Mouse (Mus musculus) cerebellum, adult 11-12 months (tissue): Measurements from ENCODE around the gene Dcaf5.

ENCODE experiments used
- DNase-seq: peaks from one replicate; pipeline ENCODE4 v3.0.0; 2022

Gene Dcaf5

GRCm38 (mm10) chr12:80330819-80331218, 105.6 kb downstream of the Dcaf5 start:
- DNase-seq: no peak

- DNase-seq: no peak
These were observed 106.8 kb downstream of the Dcaf5 start for GRCm38 (mm10) chr12:80329641-80330040.

GRCm38 (mm10) chr12:80326047-80326446, 110.4 kb downstream of the Dcaf5 start:
- DNase-seq: no peak

- DNase-seq: no peak
These were observed 111.6 kb downstream of the Dcaf5 start for GRCm38 (mm10) chr12:80324785-80325131.

GRCm38 (mm10) chr12:80324051-80324784, 112.2 kb downstream of the Dcaf5 start:
- DNase-seq: no peak

- DNase-seq: no peak
These were observed 112.9 kb downstream of the Dcaf5 start for GRCm38 (mm10) chr12:80323371-80324050.

GRCm38 (mm10) chr12:80322494-80322893, 113.9 kb downstream of the Dcaf5 start:
- no peak for DNase-seq

GRCm38 (mm10) chr12:80319062-80319461, 117.3 kb downstream of the Dcaf5 start:
- DNase-seq: no peak

- no peak for DNase-seq
These were observed 121.1 kb downstream of the Dcaf5 start for GRCm38 (mm10) chr12:80315321-80315720.

- DNase-seq: no peak
These were observed 124.3 kb downstream of the Dcaf5 start for GRCm38 (mm10) chr12:80311959-80312669.

- no peak for DNase-seq
These were observed 128.8 kb downstream of the Dcaf5 start for GRCm38 (mm10) chr12:80307556-80307955.

- no peak for DNase-seq
These were observed 131.9 kb downstream of the Dcaf5 start for GRCm38 (mm10) chr12:80304518-80304917.

- no peak for DNase-seq
These were observed 135.5 kb downstream of the Dcaf5 start for GRCm38 (mm10) chr12:80300833-80301456.

GRCm38 (mm10) chr12:80298714-80299113, 137.7 kb downstream of the Dcaf5 start:
- DNase-seq: no peak

GRCm38 (mm10) chr12:80291895-80292435, 144.4 kb downstream of the Dcaf5 start:
- no peak for DNase-seq

- DNase-seq: no peak
These were observed 145.4 kb downstream of the Dcaf5 start for GRCm38 (mm10) chr12:80290964-80291363.

GRCm38 (mm10) chr12:80290483-80290882, 145.9 kb downstream of the Dcaf5 start:
- DNase-seq: no peak

- no peak for DNase-seq
These were observed 146.7 kb downstream of the Dcaf5 start for GRCm38 (mm10) chr12:80289722-80290121.

GRCm38 (mm10) chr12:80285890-80286289, 150.5 kb downstream of the Dcaf5 start:
- no peak for DNase-seq
